Mouse (Mus musculus): ENCODE measurements around the gene Decr2. TPM values are rescaled to one million over a fixed set of nuclear protein-coding genes. Genes with fewer than 3 reads are reported as not detected.
A peak's percentile ranks its signal among the peaks of the same experiment; 100 is the strongest.

Gene Decr2
- polyA plus RNA-seq, 1 experiment from 2014 or later, result 31.7 TPM

DNA sequence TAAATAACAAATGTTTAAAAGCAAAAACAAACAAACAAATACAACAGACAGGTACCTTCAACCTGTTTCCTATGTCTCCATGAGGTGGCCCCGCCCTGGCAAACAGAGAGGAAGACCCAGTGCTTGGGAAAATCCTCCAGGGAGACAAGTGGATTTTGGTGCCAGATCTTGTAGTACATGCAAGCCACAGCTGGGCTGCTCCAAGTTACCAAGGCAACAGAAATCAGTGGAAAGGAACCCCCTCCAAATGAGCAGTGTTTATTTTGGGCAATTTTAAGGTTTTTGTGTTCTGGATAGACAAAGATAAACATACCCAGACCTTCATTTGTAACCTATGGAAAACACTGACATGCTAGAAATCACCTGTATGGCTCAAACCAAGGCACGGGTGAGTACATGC lies 11.3 kb downstream of the Decr2 start:
- Histone ChIP-seq H3K4me3 (replicated peaks) (no peak overlapping the region), H3K9ac (replicated peaks) (no peak overlapping the region), H3K27me3 (0 out of 2 replicates have a peak, but pooled peaks cover 4% of the 10 kb centered on the region), H3K36me3 (peaks cover 16% of the 10 kb centered on the region), H3K4me1 (replicated peaks) (no peaks in the 10 kb centered on the region), H3K4me2 (no peak overlapping the region), H3K9me3 (no peaks in the 10 kb centered on the region), H3K27ac (no peak overlapping the region)
- no peak for ATAC-seq (ENCODE audit: insufficient number of reproducible peaks, insufficient read depth, low FRiP score, low TSS enrichment, low read depth)
- WGBS, result 86% methylated on average over 2 of the region's 2 CpGs

DNA sequence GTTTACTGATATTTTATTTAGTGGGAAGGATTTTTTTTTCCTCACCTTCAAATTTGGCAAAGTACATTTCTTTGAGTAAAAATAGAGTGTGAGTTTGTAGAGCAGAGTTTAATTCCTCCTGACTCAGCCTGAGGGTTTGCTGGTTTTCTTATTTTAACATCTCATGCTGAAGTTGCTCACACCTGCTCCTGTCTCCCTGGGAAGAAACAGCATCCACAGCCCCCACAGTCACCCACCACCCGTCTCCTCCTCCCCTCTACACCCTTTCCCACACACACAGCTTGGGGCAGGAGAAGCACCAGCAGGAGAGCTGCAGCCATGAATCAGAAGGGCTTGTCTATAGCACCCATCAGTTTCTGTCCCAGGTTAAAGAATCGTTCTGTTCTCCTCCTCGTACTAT lies 14.9 kb downstream of the Decr2 start:
- Histone ChIP-seq H3K36me3 (no peaks in the 10 kb centered on the region), H3K4me3 (replicated peaks) (no peak overlapping the region), H3K4me1 (replicated peaks) (no peaks in the 10 kb centered on the region), H3K27ac (no peak overlapping the region), H3K9ac (replicated peaks) (no peak overlapping the region), H3K9me3 (no peaks in the 10 kb centered on the region), H3K4me2 (no peak overlapping the region), H3K27me3 (peaks cover 18% of the 10 kb centered on the region)
- 64% methylated on average over 3 of the region's 3 CpGs for WGBS
- ATAC-seq (ENCODE audit: insufficient number of reproducible peaks, insufficient read depth, low FRiP score, low TSS enrichment, low read depth), result no peak

DNA sequence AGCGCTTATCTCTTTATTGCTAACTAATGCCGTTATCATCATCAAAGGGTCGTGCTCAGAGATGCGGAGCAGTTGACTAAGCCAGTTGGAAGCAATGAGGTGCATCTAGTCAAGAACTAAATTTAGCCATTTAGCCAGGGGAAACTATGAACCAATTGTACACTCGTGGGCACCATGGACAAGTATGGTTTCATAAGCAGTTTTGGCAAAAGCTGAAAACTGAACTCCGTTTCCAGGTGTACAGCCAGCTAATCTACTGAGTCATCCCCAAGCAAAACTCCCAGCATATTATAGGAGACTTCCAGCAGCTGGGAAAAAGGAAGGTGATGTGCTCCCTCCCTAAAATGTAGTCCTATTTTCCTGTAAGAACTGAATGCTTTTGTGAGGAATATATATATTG lies 20.0 kb downstream of the Decr2 start:
- no peak overlapping the region; the same call in 1 of the 2 replicates for H3K9ac ChIP-seq (replicated peaks)
- WGBS, result 37% methylated on average over 6 of the region's 6 CpGs
- peaks cover 36% of the 10 kb centered on the region for H3K4me1 ChIP-seq (replicated peaks)
- H3K9me3 ChIP-seq, result no peaks in the 10 kb centered on the region
- peak overlapping the region; percentile 88 for H3K4me3 ChIP-seq (replicated peaks)
- no peak overlapping the region for H3K27ac ChIP-seq
- no peak for ATAC-seq (ENCODE audit: insufficient number of reproducible peaks, insufficient read depth, low FRiP score, low TSS enrichment, low read depth)
- H3K4me2 ChIP-seq, result peak overlapping the region; percentile 99
- H3K36me3 ChIP-seq, result peaks cover 12% of the 10 kb centered on the region
- H3K27me3 ChIP-seq, result peaks cover 25% of the 10 kb centered on the region

DNA sequence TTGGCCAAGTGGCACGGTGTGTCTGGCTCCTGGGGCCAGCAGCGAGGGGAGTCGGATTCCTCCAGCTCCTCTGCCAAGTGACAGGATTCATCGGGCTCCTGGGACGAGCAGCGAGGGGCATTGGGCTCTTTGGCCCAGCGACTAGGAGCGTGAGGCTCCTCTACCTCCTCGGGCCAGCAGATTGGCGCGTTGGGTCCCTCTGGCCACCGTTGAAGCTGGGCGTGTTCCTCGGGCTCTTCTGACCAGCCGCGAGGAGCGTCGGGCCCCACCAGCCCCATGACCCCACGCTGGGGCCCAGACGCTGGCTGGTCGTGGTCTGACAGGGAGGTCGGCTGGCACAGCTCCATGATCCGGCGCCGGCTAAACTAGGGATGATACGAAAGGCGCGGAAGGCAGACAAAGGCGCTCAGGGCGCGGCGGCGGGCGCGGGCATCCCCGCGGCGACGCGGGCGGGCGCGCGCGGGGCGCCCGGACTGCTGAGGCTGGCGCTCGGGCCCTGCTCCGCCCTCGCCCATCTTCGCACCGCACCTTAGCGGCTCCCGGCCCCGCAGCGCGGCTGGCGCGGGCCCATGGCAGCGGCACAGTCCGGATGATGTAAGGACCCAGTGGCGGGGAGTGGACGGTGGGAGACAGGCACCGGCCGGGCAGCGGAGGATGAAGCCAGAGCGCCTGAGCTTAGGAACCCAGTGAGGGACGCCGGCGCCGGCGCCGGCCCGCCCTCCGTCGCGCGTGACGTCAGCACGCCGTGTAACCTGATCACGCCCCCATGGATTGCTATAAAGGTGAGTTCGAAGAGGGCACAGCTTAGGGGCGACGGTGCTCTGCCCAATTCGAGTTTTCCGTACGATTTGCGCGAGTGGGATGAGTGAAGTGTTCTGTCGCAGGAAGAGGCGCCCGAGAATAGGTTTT lies 21.1 kb downstream of the Decr2 start, which contains the start of gene Rab11fip3:
Gene Rab11fip3 (minus strand): TSS at position 725 of the 909 bp plus-strand sequence.
- Histone ChIP-seq H3K4me1 (replicated peaks) (peaks cover 36% of the 10 kb centered on the region), H3K27me3 (peaks cover 25% of the 10 kb centered on the region), H3K9ac (replicated peaks) (peak within 1 kb of the TSS; percentile 82), H3K9me3 (no peaks in the 10 kb centered on the region), H3K36me3 (peaks cover 23% of the 10 kb centered on the region), H3K27ac (peak within 1 kb of the TSS; percentile 64), H3K4me2 (peak within 1 kb of the TSS; percentile 99), H3K4me3 (replicated peaks) (peak within 1 kb of the TSS; percentile 88)
- under 1% methylated on average over 94 of the region's 94 CpGs for WGBS
- peak; percentile 89 for ATAC-seq (ENCODE audit: insufficient number of reproducible peaks, insufficient read depth, low FRiP score, low TSS enrichment, low read depth)

DNA sequence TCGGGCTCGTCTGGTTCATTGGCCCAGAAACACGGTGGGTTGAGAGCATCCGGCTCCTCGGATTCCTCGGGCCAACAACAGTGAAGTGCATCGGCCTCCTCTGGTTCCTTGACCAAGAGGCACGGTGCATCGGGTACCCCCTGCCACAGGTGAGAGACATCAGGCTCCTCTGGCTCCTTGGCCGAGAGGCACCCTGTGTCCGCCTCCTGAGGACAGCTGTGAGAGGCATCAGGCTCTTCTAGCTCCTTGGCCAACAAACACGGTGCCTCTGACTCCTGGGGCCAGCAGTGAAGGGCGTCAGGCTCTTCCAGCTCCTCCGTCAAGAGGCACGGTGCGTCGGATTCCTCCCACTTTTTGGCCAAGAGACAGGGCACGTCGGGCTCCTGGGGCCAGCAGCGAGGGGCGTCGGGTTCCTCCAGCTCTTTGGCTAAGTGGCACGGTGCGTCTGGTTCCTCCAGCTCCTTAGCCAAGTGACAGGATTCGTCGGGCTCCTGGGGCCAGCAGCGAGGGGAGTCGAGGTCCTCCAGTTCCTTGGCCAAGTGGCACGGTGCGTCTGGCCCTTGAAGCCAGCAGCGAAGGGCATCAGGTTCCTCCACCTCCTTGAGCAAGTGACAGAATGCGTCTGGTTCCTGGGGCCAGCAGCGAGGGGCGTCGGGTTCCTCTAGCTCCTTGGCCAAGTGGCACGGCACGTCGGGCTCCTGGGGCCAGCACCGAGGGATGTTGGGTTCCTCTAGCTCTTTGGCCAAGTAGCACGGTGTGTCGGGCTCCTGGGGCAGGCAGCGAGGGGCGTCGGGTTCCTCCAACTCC lies 21.9 kb downstream of the Decr2 start:
- H3K4me1 ChIP-seq (replicated peaks), result peaks cover 36% of the 10 kb centered on the region
- H3K9me3 ChIP-seq, result no peaks in the 10 kb centered on the region
- WGBS, result under 1% methylated on average over 44 of the region's 44 CpGs
- peak overlapping the region; percentile 99 for H3K4me2 ChIP-seq
- peak overlapping the region; percentile 82 for H3K9ac ChIP-seq (replicated peaks)
- peaks cover 25% of the 10 kb centered on the region for H3K27me3 ChIP-seq
- H3K4me3 ChIP-seq (replicated peaks), result peak overlapping the region; percentile 88
- peaks cover 23% of the 10 kb centered on the region for H3K36me3 ChIP-seq
- ATAC-seq (ENCODE audit: insufficient number of reproducible peaks, insufficient read depth, low FRiP score, low TSS enrichment, low read depth), result no peak
- H3K27ac ChIP-seq, result no peak overlapping the region

DNA sequence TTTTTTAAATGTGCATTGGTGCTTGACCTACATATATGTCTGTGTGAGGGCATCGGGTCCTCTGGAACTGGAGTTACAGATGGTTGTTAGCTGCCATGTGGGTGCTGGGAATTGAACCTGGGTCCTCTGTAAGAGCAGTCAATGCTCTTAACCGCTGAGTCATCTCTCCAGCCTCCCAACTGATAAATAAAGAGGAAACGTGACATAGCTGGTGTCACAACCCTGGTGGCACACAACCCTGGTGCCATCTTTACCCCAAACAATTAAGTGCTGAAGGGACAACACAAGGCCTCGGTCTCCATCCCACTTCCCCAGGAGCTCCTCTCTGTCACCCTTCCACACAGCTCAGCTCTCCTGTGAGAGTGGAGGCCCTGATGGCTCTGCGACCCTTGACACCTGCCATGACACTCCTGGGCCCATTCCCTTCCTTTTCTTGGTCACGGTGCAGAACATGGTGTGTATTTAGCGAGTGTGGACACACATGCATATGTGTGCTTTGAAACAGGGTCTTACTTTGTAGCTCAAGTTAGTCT lies 23.6 kb downstream of the Decr2 start:
- H3K4me3 ChIP-seq (replicated peaks), result peak overlapping the region; percentile 88
- ATAC-seq (ENCODE audit: insufficient number of reproducible peaks, insufficient read depth, low FRiP score, low TSS enrichment, low read depth), result no peak
- peaks cover 36% of the 10 kb centered on the region for H3K4me1 ChIP-seq (replicated peaks)
- peaks cover 28% of the 10 kb centered on the region for H3K36me3 ChIP-seq
- no peaks in the 10 kb centered on the region for H3K9me3 ChIP-seq
- WGBS, result 95% methylated on average over 7 of the region's 7 CpGs
- H3K4me2 ChIP-seq, result peak overlapping the region; percentile 99
- no peak overlapping the region for H3K27ac ChIP-seq
- H3K9ac ChIP-seq (replicated peaks), result no peak overlapping the region
- peaks cover 21% of the 10 kb centered on the region for H3K27me3 ChIP-seq

DNA sequence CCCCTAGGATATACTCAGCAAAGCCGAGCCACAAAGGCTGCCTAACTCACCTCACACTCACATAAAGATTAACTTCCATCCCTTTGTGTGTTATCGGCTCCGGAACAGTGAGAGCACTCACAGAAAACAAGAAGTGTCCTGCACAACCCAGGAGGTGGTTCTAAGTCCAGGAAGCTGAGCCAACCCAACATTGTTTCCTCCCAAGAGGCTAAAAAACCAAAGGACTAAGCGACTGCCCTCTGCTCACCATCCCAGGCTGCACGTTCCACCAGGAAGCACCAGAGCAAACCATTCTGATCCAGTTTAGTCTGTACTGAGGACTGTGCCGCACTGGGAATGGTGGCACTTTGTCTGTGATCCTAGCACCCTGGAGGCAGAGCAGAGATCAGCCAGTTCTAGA lies 25.2 kb downstream of the Decr2 start:
- no peak for ATAC-seq (ENCODE audit: insufficient number of reproducible peaks, insufficient read depth, low FRiP score, low TSS enrichment, low read depth)
- Histone ChIP-seq H3K27me3 (peaks cover 9% of the 10 kb centered on the region), H3K27ac (no peak overlapping the region), H3K4me2 (no peak overlapping the region), H3K9ac (replicated peaks) (no peak overlapping the region), H3K4me1 (replicated peaks) (peaks cover 38% of the 10 kb centered on the region), H3K9me3 (no peaks in the 10 kb centered on the region), H3K36me3 (peaks cover 28% of the 10 kb centered on the region), H3K4me3 (replicated peaks) (no peak overlapping the region)
- WGBS, result 90% methylated on average over 6 of the region's 6 CpGs

DNA sequence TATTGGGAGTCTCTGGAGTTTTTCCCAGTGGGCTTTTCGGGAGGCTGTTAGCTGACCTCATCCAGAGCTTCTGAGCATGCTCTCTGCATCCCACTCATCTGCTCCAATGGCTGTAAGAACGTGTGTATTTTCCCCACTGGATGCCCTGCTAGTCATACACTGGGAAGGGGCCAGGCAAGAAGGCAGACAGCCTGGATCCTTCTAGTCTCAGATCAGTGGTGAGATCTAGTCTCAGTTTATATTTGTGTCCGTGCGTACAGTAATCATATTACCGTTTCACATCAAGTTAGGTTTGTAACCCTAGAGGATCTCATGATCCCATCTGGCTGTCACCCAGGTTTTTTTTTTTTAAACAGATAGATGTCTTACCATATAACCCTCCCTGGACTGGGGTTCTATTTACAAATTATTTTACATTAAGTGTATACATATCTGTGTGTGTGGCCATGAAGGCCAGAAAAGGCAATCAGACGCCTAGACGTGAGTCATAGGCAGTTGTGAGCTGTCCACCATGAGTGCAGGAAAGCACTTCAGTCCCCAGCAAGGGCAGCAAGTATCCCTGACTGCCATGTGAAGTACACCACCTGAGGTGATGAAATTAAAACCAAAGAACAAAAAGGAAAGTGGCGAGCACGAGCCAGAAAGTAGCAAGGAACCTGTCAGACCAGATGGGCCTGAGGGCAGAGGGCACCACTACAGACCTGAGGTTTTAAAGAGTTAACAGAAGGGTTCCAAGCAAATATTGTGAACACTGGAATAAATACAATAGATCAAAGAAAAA lies 32.2 kb downstream of the Decr2 start:
- 86% methylated on average over 9 of the region's 9 CpGs for WGBS
- H3K36me3 ChIP-seq, result peaks cover 40% of the 10 kb centered on the region

DNA sequence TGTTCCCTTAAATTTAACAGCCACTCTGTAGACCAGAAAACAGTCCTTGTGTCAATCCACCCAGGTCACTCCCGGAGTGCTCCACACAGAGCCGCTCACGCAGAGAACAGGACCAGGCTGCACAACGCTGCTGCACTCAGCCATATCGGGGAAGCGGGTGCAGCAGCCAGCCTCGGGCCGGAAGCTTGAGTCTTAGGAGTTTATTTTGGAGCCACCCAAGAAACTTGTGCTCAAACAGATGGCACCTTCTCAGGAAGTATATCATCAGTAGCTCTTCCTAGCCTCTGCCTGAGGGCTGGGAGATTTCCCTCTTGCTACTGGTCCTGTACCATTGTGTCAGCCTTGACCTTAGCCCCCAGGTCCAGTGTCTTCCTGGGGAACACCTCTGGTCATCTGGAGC lies 32.9 kb downstream of the Decr2 start:
- no peak overlapping the region for H3K4me3 ChIP-seq (replicated peaks)
- ATAC-seq (ENCODE audit: insufficient number of reproducible peaks, insufficient read depth, low FRiP score, low TSS enrichment, low read depth), result no peak
- peaks cover 31% of the 10 kb centered on the region for H3K4me1 ChIP-seq (replicated peaks)
- no peaks in the 10 kb centered on the region for H3K9me3 ChIP-seq
- H3K27me3 ChIP-seq, result peaks cover 7% of the 10 kb centered on the region; the same call in 1 of the 2 replicates
- H3K27ac ChIP-seq, result no peak overlapping the region
- WGBS, result 93% methylated on average over 8 of the region's 8 CpGs
- H3K4me2 ChIP-seq, result no peak overlapping the region
- H3K36me3 ChIP-seq, result peaks cover 39% of the 10 kb centered on the region
- H3K9ac ChIP-seq (replicated peaks), result no peak overlapping the region

More for the DNA sequence above, 32.2 kb downstream of the Decr2 start:
- Histone ChIP-seq H3K9ac (replicated peaks) (no peak overlapping the region), H3K27ac (no peak overlapping the region), H3K9me3 (no peaks in the 10 kb centered on the region), H3K27me3 (peaks cover 7% of the 10 kb centered on the region; the same call in 1 of the 2 replicates), H3K4me3 (replicated peaks) (no peak overlapping the region), H3K4me1 (replicated peaks) (peaks cover 31% of the 10 kb centered on the region), H3K4me2 (no peak overlapping the region)
- no peak for ATAC-seq (ENCODE audit: insufficient number of reproducible peaks, insufficient read depth, low FRiP score, low TSS enrichment, low read depth)

DNA sequence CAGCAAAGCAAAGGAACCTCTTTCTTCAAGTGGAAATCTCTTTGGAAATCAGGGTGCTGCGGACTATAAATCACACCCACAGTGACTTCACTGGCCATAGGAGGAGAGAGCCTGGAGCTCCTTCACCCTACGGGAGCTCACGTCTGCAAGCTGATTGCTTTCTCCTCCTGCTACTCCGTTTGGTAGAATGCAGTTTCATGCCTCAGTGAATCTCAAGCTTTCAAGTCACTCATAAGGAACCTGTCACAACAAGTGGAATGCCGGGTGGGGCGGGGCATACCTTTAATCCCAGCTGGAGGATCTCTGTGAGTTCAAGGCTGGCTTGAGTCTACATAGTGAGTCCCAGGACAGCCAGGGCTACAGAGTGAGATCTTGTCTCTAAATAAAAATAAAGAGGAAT lies 35.0 kb downstream of the Decr2 start:
- Histone ChIP-seq H3K4me3 (replicated peaks) (no peak overlapping the region), H3K4me2 (no peak overlapping the region), H3K36me3 (peaks cover 42% of the 10 kb centered on the region), H3K9ac (replicated peaks) (no peak overlapping the region), H3K27ac (no peak overlapping the region), H3K9me3 (no peaks in the 10 kb centered on the region), H3K27me3 (peaks cover 7% of the 10 kb centered on the region; the same call in 1 of the 2 replicates), H3K4me1 (replicated peaks) (peaks cover 29% of the 10 kb centered on the region)
- whole genome bisulfite sequencing, result 62% methylated on average over 6 of the region's 6 CpGs
- ATAC-seq (ENCODE audit: insufficient number of reproducible peaks, insufficient read depth, low FRiP score, low TSS enrichment, low read depth), result no peak

Measured in limb, embryonic 12.5 days (tissue).